Mouse (Mus musculus) MEL (cell line): ENCODE measurements around the gene Hnrnpul1.
A peak's percentile ranks its signal among the peaks of the same experiment; 100 is the strongest.

ENCODE experiments used
- CTCF ChIP-seq, 3 experiments: IDR thresholded peaks in 2 of 3; conservative IDR thresholded peaks in 1 of 3; 2 replicates each; pipeline ENCODE4 v1.5.1; 2011 to 2012; ENCODE audit warnings: low read length in 3 of 3, low read depth in 2 of 3, mild to moderate bottlenecking in 2 of 3, improper control_type of control experiment in 1 of 3, inconsistent platforms in 1 of 3, mixed read lengths in 1 of 3, moderate library complexity in 1 of 3; ENCODE audit not compliant: control insufficient read depth in 1 of 3, insufficient read depth in 1 of 3, poor library complexity in 1 of 3, severe bottlenecking in 1 of 3
- GATA1 ChIP-seq: IDR thresholded peaks from 2 replicates; pipeline ENCODE4 v1.6.1; 2011; ENCODE audit warnings: low read depth, low read length, improper control_type of control experiment
- KAT2A ChIP-seq: conservative IDR thresholded peaks from 2 replicates; pipeline ENCODE4 v1.6.1; 2012; ENCODE audit warnings: low read depth, low read length, improper control_type of control experiment, inconsistent platforms
- POLR2A ChIP-seq, 2 experiments: IDR thresholded peaks; 2 replicates each; pipeline ENCODE4 v1.6.1; 2011 to 2012; ENCODE audit warnings: low read length in 2 of 2, mild to moderate bottlenecking in 2 of 2, control low read depth in 1 of 2, improper control_type of control experiment in 1 of 2, low read depth in 1 of 2, moderate library complexity in 1 of 2; ENCODE audit not compliant: control insufficient read depth in 1 of 2, insufficient read depth in 1 of 2, poor library complexity in 1 of 2
- SIN3A ChIP-seq: IDR thresholded peaks from 2 replicates; pipeline ENCODE4 v1.6.1; 2012; ENCODE audit warnings: low read length, improper control_type of control experiment, inconsistent platforms
- TCF12 ChIP-seq: IDR thresholded peaks from 2 replicates; pipeline ENCODE4 v1.6.1; 2014; ENCODE audit warnings: low read depth, mild to moderate bottlenecking, inconsistent platforms, low read length, improper control_type of control experiment, moderate library complexity

DNA sequence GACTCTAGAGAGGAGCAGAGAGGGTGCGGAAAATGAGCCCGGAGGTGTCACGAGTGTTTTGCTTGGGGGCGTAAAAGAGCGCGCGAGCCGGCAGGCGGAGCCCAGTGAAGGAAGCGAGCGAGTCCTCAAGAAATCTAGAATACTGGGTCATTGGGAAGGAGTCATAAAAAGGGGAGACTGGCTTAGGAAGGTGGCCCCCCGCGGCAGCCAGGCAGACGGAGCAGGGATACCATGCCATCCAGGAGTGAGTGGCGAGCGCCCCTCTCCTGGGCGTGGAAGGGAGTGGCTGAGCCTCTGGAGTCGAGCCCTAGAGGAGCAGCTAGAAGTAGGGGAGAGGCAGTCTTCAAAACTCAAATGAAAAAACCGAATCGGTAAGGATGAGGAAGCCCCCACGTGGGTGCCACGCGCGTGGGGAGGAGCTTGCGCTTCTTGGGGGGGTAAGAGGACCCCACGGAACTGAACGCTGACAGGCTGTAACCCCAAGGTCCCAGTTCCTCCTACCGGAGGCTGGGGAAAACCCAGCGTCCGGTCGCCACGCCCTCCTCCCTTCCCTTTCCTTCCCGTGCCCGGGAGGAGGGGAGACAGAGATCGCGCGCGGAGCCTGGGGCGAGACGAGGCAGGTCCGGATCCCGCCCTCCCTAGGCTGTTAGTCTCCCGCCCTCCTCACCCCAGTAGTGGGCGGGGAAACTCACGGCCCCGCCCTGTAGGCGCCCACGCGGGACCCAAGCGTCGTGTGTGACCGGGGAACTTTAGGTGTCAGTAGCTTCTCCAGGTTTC, 65.6 kb downstream of the Hnrnpul1 start:
- 0 out of 6 replicates have a peak, but pooled peaks of 1 of the 3 experiments have one; percentile 13 for TF ChIP-seq CTCF (IDR thresholded peaks at IDR 0.05 in 2 of 3, conservative IDR thresholded peaks at IDR 0.05 in 1 of 3; ENCODE audit: control insufficient read depth in 1 of 3, insufficient read depth in 1 of 3, low read depth in 2 of 3, low read length in 3 of 3, poor library complexity in 1 of 3, severe bottlenecking in 1 of 3)
- no peak for TF ChIP-seq KAT2A
- TF ChIP-seq POLR2A (IDR thresholded peaks at IDR 0.05; ENCODE audit: control insufficient read depth in 1 of 2, insufficient read depth in 1 of 2, low read depth in 1 of 2, low read length in 2 of 2, poor library complexity in 1 of 2): peak; percentile 46 to 85; a peak in 3 of 4 replicates
- no peak for TF ChIP-seq SIN3A
- TF ChIP-seq GATA1: no peak
- TF ChIP-seq TCF12: no peak
